Mouse (Mus musculus): ENCODE results near the gene Oser1. TPM values are rescaled to one million over a fixed set of nuclear protein-coding genes. Genes with fewer than 3 reads are reported as not detected.

The Oser1 gene
- total RNA-seq (2023): 153 TPM

DNA sequence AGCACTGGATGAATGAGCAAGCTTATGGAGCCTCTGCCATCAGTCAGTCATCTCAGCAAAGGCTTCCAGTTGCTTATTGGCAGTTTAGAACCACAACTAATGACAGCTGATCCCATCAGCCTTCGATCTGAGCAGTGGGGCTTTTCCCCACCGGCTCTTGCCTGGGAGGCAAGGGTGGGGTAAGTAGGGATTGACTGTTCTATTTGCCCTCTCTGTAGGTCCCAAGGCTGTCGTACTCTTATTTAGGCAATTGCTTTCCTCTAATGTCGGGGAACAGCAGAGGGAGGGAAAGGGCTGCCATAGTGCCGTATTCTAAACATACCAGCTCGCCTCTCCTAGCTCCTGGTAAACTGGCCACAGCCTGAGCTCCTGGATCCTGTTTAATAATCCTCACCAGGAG, at the start of gene Oser1:
Gene Oser1, minus strand, starts transcription at position 101 of the 400 bp plus-strand sequence.

DNA sequence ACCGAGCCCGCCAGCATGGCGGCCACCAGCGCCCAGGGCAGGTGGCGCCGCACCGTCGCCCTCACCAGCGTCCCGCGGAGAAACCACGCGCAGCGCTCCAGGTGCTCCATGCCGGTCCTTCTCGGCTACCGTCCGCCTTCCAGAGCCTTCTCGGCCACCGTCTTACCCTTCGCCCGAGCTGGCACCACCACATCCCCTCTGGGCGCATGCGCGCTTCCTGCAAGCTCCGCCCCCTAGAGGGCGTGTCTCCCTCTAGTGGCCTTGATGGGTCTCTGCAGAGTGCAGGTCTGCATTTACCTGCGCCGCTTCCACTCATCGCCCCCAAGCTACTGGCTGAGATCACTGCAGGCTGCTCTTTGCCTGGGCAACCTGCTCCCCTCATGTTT, 48.0 kb upstream of the Oser1 start, which contains the start of gene Fitm2:
Gene Fitm2, minus strand, starts transcription at position 164 of the 386 bp plus-strand sequence.

DNA sequence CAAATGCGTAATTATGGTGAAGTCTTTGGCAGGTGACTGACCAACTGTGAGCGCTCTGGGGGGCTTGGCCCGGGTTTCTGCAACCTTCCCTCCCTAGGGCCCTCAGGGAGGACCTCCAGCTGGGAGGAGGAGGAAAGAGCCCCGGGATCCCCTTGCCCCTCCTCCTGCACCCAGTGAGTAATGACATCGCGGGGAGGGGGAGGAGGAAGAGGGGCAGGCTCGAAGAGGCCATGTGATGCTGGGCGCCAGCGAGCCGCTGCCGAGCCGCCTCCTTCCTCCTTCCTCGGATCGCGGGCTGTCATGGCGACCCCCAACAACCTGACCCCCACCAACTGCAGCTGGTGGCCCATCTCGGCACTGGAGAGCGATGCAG, 13.7 kb upstream of the Oser1 start, which contains the start of gene Gdap1l1:
Gene Gdap1l1, plus strand, starts transcription at position 231 of the 373 bp plus-strand sequence.

DNA sequence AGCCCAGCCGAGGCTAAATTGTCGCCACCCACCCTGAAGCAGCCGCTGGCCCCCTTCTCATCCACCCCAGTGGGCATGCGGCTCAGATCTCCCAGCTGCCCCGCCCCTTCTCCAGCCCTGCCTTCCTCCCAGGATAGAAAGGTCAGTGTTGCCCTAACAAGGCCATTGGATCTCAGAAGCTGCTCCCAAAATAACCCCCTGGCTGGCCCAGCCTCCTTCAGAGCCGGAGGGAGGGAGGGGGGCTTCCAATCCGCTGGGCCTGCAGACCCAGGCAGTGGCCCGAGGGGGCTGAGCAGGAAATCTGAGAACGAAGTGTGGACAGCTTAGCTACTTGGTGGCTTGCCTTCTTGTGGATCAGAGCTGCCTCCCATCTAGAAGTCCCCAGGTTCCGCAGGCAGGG, 26.6 kb downstream of the Oser1 start, which contains the start of gene Jph2:
Gene Jph2, minus strand, starts transcription at position 89 of the 400 bp plus-strand sequence.

Other genes with a start within 250 kb of the Oser1 start
- 1.4 TPM for gene Tox2, start 221.6 kb downstream of the Oser1 start, total RNA-seq (2023)
- not detected for gene Jph2, start 26.7 kb downstream of the Oser1 start, total RNA-seq (2023)
- gene Gdap1l1, start 13.8 kb upstream of the Oser1 start, total RNA-seq (2023): not detected
- gene Fitm2, start 47.9 kb upstream of the Oser1 start, total RNA-seq (2023): 4.0 TPM
- gene R3hdml, start 67.6 kb upstream of the Oser1 start, total RNA-seq (2023): not detected
- gene Hnf4a, start 82.1 kb upstream of the Oser1 start, total RNA-seq (2023): not detected
- 67.8 TPM for gene Ttpal, start 177.6 kb upstream of the Oser1 start, total RNA-seq (2023)
- gene Serinc3, start 220.4 kb upstream of the Oser1 start, total RNA-seq (2023): 625 TPM
- gene Pkig, start 233.7 kb upstream of the Oser1 start, total RNA-seq (2023): 25.3 TPM